Mouse (Mus musculus): ENCODE measurements at regions not wholly inside any gene's neighbourhood (a gene's known extent, or its start where the extent isn't known, plus 50 kb on each side); places are given as distances from the start of the nearest gene placed in this dataset.
"Not testable (repeated sequence)": the region's sequence is repeated elsewhere in the genome, so short reads cannot be mapped to it uniquely, and the experiment has no call there.

- DNase-seq (ENCODE audit: extremely low read depth, insufficient read length, low spot score) = no peak
Observed at GRCm38 (mm10) chr13:70192101-70193025, 390.2 kb downstream of the Med10 start.

GRCm38 (mm10) chr13:70193270-70193669 is 391.1 kb downstream of the Med10 start:
- DNase-seq (ENCODE audit: extremely low read depth, insufficient read length, low spot score) = no peak

- DNase-seq (ENCODE audit: extremely low read depth, insufficient read length, low spot score) = no peak
Observed at GRCm38 (mm10) chr13:70195854-70196253, 393.7 kb downstream of the Med10 start.

- DNase-seq (ENCODE audit: extremely low read depth, insufficient read length, low spot score) = no peak
Observed at GRCm38 (mm10) chr13:70198638-70199037, 396.4 kb downstream of the Med10 start.

GRCm38 (mm10) chr13:70199087-70199486 is 396.9 kb downstream of the Med10 start:
- no peak for DNase-seq (ENCODE audit: extremely low read depth, insufficient read length, low spot score)

- no peak for DNase-seq (ENCODE audit: extremely low read depth, insufficient read length, low spot score)
Observed at GRCm38 (mm10) chr13:70205334-70205733, 403.1 kb downstream of the Med10 start.

GRCm38 (mm10) chr13:70210158-70210557 is 408.0 kb downstream of the Med10 start:
- DNase-seq (ENCODE audit: extremely low read depth, insufficient read length, low spot score) = no peak

- DNase-seq (ENCODE audit: extremely low read depth, insufficient read length, low spot score) = peak; percentile 14
Observed at GRCm38 (mm10) chr13:70213017-70213416, 410.8 kb downstream of the Med10 start.

GRCm38 (mm10) chr13:70213622-70214021 is 411.4 kb downstream of the Med10 start:
- no peak for DNase-seq (ENCODE audit: extremely low read depth, insufficient read length, low spot score)

- DNase-seq (ENCODE audit: extremely low read depth, insufficient read length, low spot score) = no peak
Observed at GRCm38 (mm10) chr13:70214022-70214654, 411.9 kb downstream of the Med10 start.

- DNase-seq (ENCODE audit: extremely low read depth, insufficient read length, low spot score) = no peak
Observed at GRCm38 (mm10) chr13:70216134-70216533, 413.9 kb downstream of the Med10 start.

- no peak for DNase-seq (ENCODE audit: extremely low read depth, insufficient read length, low spot score)
Observed at GRCm38 (mm10) chr13:70217429-70218133, 415.4 kb downstream of the Med10 start.

GRCm38 (mm10) chr13:70223485-70223884 is 413.9 kb downstream of the Ice1 start:
- DNase-seq (ENCODE audit: extremely low read depth, insufficient read length, low spot score) = no peak

- DNase-seq (ENCODE audit: extremely low read depth, insufficient read length, low spot score) = no peak
Observed at GRCm38 (mm10) chr13:70227167-70227566, 410.3 kb downstream of the Ice1 start.

- peak; percentile 49 for DNase-seq (ENCODE audit: extremely low read depth, insufficient read length, low spot score)
Observed at GRCm38 (mm10) chr13:70233896-70234799, 403.3 kb downstream of the Ice1 start.

GRCm38 (mm10) chr13:70243598-70244157 is 393.8 kb downstream of the Ice1 start:
- no peak for DNase-seq (ENCODE audit: extremely low read depth, insufficient read length, low spot score)

GRCm38 (mm10) chr13:70260003-70260496 is 377.4 kb downstream of the Ice1 start:
- DNase-seq (ENCODE audit: extremely low read depth, insufficient read length, low spot score) = no peak

- no peak for DNase-seq (ENCODE audit: extremely low read depth, insufficient read length, low spot score)
Observed at GRCm38 (mm10) chr13:70263654-70264053, 373.8 kb downstream of the Ice1 start.

GRCm38 (mm10) chr13:70276884-70277378 is 360.5 kb downstream of the Ice1 start:
- DNase-seq (ENCODE audit: extremely low read depth, insufficient read length, low spot score) = not testable (repeated sequence)
